13 mouse cellular contexts compared by ENCODE assay signal in the genomic region with DNA sequence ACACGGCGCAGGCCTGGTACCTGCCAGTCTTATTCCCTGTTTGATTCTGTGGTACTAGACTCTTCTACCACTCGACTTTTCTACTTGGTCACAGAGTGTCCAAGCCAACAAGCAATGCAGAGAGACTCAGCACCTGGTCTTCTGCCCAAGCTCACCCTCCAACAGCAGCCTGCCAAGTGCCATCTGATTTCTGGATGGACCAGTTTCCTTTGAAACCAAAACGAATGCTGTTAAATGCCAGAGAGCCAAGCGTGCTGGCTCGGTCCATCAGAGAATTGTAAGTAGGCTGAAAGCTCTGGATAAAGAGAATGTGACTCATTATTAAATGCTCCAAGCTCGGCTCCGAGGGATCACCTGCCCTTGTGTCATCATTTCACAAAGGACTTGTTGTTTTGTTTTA. TPM values are rescaled to one million over a fixed set of nuclear protein-coding genes. Genes with fewer than 3 reads are reported as not detected.
DNase-seq lines count a peak whose midpoint lies in the region; ATAC-seq lines count a peak whose summit lies in the region.
"Had no signal": no experiment of that assay in that cellular context is flagged by ENCODE, and none has a peak within 500 bp of the region (broad histone marks: within the 10 kb centered on the region; RNA-seq: fewer than 3 reads in every experiment).

No protein-coding gene starts in this region.

- H3K36me3 ChIP-seq in forebrain, embryonic 15.5 days = no peaks in the 10 kb centered on the region
- H3K36me3 ChIP-seq: embryonic facial prominence, embryonic 13.5 days; hindbrain, embryonic 10.5 days; liver, embryonic 12.5 days had no signal

- H3K9ac ChIP-seq in forebrain, embryonic 15.5 days (replicated peaks) = no peak overlapping the region
- H3K9ac ChIP-seq: embryonic facial prominence, embryonic 13.5 days; forebrain, embryonic 13.5 days; liver, embryonic 12.5 days had no signal

- no peak overlapping the region for H3K27ac ChIP-seq in forebrain, embryonic 15.5 days (replicated peaks)
- H3K27ac ChIP-seq: embryonic facial prominence, embryonic 13.5 days; forebrain, embryonic 13.5 days; hindbrain, embryonic 10.5 days; liver, embryonic 12.5 days had no signal

- DNase-seq in heart, adult 11 months = peak; percentile 90
- DNase-seq in heart, adult 9 months (ENCODE audit: low spot score in 2 of 2) = no peak
- peak; percentile 28 to 31 for DNase-seq in layer of hippocampus, postnatal 10 days (ENCODE audit: low spot score in 2 of 2)
- no peak for DNase-seq in layer of hippocampus, adult 11-12 months (ENCODE audit: low spot score)
- peak; percentile 69 for DNase-seq in NIH3T3 (ENCODE audit: low read depth)
- peak; percentile 26 for DNase-seq in cerebellum, adult 9-10 months
- no peak for DNase-seq in thymus, postnatal 25 days
- DNase-seq: lung, postnatal 14 days had no signal

- WGBS in forebrain, embryonic 15.5 days = 57% methylated on average over 8 of the region's 8 CpGs

- no peaks in the 10 kb centered on the region for H3K27me3 ChIP-seq in forebrain, embryonic 15.5 days
- H3K27me3 ChIP-seq: embryonic facial prominence, embryonic 13.5 days; forebrain, embryonic 13.5 days; liver, embryonic 12.5 days had no signal

- H3K4me2 ChIP-seq in forebrain, embryonic 15.5 days (replicated peaks) = no peak overlapping the region
- H3K4me2 ChIP-seq: embryonic facial prominence, embryonic 13.5 days; forebrain, embryonic 13.5 days; liver, embryonic 12.5 days had no signal

- H3K4me1 ChIP-seq in forebrain, embryonic 15.5 days = no peaks in the 10 kb centered on the region
- H3K4me1 ChIP-seq: forebrain, embryonic 13.5 days; hindbrain, embryonic 10.5 days; liver, embryonic 12.5 days had no signal

- no peak overlapping the region for H3K4me3 ChIP-seq in forebrain, embryonic 15.5 days
- H3K4me3 ChIP-seq: embryonic facial prominence, embryonic 13.5 days; forebrain, embryonic 13.5 days; hindbrain, embryonic 10.5 days; liver, embryonic 12.5 days had no signal

- ATAC-seq in forebrain, embryonic 15.5 days (replicated peaks) = no peak
- ATAC-seq: forebrain, embryonic 13.5 days; liver, embryonic 12.5 days had no signal

- H3K9me3 ChIP-seq in forebrain, embryonic 15.5 days = no peaks in the 10 kb centered on the region
- H3K9me3 ChIP-seq: embryonic facial prominence, embryonic 13.5 days; forebrain, embryonic 13.5 days; hindbrain, embryonic 10.5 days; liver, embryonic 12.5 days had no signal

RNA-seq across cellular contexts. Expression of gene Cobll1, which starts 16.2 kb away (rescaled TPM):
- 10 to 100 TPM; 10.6 to 12.1 TPM for total RNA-seq in layer of hippocampus, postnatal 10 days (2021)
- 2.5 and 3.1 TPM in 2 replicates for polyA plus RNA-seq in forebrain, embryonic 15.5 days (2015; fragmentation: Nextera tagmentation; extraction: Ambion mirVana)

Comparison
In these comparisons a context has a peak if more than half of its experiments do, and no peak if none do; other contexts are left out.
1. DNase-seq: peak in heart, adult 11 months (single experiment), layer of hippocampus, postnatal 10 days (2 of 2), NIH3T3 (single experiment) and cerebellum, adult 9-10 months (single experiment); none in heart, adult 9 months (0 of 2), layer of hippocampus, adult 11-12 months (single experiment) and thymus, postnatal 25 days (single experiment).